Mouse (Mus musculus) heart, postnatal 0 days (tissue): Measurements from ENCODE around the gene Heatr5b.

Experiments
- CTCF ChIP-seq: IDR thresholded peaks from 2 replicates; pipeline ENCODE4 v1.5.1; 2016; ENCODE audit warnings: antibody characterized with exemption, control low read depth, low read depth
- EP300 ChIP-seq: IDR thresholded peaks from 2 replicates; pipeline ENCODE4 v1.6.1; 2016; ENCODE audit warnings: antibody characterized with exemption, low read depth

DNA sequence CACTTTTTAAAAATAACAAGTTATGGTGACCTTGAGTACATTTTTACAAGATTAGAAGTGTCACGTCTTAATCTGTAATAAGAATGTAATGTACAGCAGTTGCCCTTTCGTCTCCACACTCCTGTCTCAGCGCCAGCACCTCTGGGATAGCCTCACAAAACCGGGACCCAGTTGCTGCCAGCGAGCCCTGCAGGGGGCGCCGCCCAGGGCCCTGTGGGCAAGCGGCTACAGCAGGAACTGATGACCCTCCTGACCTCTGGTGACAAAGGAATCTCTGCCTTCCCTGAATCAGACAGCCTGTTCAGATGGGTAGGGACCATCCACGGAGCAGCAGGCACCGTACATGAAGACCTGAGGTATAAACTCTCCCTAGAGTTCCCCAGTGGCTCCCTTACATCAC lies 83.1 kb downstream of the Heatr5b start:
- TF ChIP-seq CTCF = 0 out of 2 replicates have a peak, but pooled peaks have one; percentile 14
- TF ChIP-seq EP300 = no peak
